Mouse (Mus musculus): ENCODE data around the gene 4930469K13Rik. TPM values are rescaled to one million over a fixed set of nuclear protein-coding genes. Genes with fewer than 3 reads are reported as not detected.

The 4930469K13Rik gene
- polyA plus RNA-seq, 1 experiment from 2014 or later: 0.74 TPM

DNA sequence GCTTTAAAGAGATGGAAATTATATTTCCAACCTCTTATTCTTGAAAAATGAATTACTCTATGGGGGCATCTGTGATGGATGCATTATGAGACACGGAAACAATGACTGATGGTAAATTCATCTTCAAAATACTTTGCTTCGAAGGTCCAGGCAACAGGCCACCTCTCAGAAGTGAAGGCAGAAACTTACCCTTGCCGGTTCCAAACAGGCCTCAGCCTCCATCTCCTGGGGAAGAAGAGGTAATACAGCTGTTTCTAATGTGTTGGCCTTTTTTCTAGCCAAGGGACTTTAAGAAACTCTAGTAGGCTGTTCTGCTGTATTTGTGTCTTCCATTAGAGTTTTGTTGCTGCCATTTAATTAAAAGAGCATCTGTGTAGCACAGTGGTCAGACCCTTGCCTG is 11.3 kb downstream of the 4930469K13Rik start:
- no peak for DNase-seq (ENCODE audit: low spot score)
- no peaks in the 10 kb centered on the region for H3K9me3 ChIP-seq (ENCODE audit: control insufficient read depth, low read length)

DNA sequence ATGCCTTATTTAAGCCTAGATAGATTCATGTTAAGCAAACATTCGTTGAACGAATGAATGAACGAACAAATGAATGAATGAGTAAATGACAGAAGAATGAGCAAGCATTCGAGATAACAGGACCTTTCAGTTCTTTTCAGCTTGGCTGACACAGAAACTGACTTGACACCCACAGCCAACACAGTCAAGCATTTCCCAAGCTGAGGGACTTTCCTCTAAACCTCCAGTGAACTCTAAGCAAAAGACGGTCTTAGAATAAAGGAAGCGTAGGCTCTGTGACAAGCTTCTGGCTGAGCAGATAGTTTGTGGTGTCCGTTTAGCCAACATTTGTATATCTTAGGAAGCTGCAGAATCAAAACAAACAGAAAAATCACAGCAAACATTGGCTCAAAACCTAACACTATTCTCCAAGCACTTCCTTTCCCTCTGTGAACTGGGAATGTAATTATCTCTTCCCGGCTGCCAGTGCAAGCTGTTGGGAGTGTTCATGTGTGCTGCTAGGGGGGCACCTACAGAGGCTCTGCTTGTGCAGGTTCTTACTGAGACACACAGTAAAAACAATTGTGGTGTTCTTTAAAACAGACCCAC is 12.1 kb downstream of the 4930469K13Rik start:
- Histone ChIP-seq H3K4me3 (ENCODE audit: low read depth, low read length) (no peak overlapping the region), H3K4me2 (ENCODE audit: low read length) (no peak overlapping the region), H3K4me1 (replicated peaks; ENCODE audit: control insufficient read depth, insufficient read depth, low read length) (no peaks in the 10 kb centered on the region; the same call in 1 of the 2 replicates), H3K9ac (ENCODE audit: low read length) (no peak overlapping the region), H3K36me3 (ENCODE audit: control insufficient read depth, insufficient read depth, low read length) (no peaks in the 10 kb centered on the region), H3K27ac (ENCODE audit: low read depth) (no peak overlapping the region), H3K27me3 (replicated peaks; ENCODE audit: control insufficient read depth, insufficient read depth, low read length) (no peaks in the 10 kb centered on the region), H3K9me3 (ENCODE audit: control insufficient read depth, low read length) (no peaks in the 10 kb centered on the region)
- no peak for DNase-seq (ENCODE audit: low spot score)
- 68% methylated on average over 8 of the region's 8 CpGs for WGBS
- no peak for ATAC-seq (replicated peaks; ENCODE audit: low FRiP score, low TSS enrichment, low read depth)

More for the DNA sequence above, 11.3 kb downstream of the 4930469K13Rik start:
- Histone ChIP-seq H3K27me3 (replicated peaks; ENCODE audit: control insufficient read depth, insufficient read depth, low read length) (no peaks in the 10 kb centered on the region), H3K27ac (ENCODE audit: low read depth) (no peak overlapping the region), H3K4me3 (ENCODE audit: low read depth, low read length) (no peak overlapping the region), H3K9ac (ENCODE audit: low read length) (no peak overlapping the region), H3K4me2 (ENCODE audit: low read length) (no peak overlapping the region), H3K4me1 (replicated peaks; ENCODE audit: control insufficient read depth, insufficient read depth, low read length) (no peaks in the 10 kb centered on the region; the same call in 1 of the 2 replicates), H3K36me3 (ENCODE audit: control insufficient read depth, insufficient read depth, low read length) (no peaks in the 10 kb centered on the region)
- no peak for ATAC-seq (replicated peaks; ENCODE audit: low FRiP score, low TSS enrichment, low read depth)
- WGBS: 58% methylated on average over 3 of the region's 3 CpGs

DNA sequence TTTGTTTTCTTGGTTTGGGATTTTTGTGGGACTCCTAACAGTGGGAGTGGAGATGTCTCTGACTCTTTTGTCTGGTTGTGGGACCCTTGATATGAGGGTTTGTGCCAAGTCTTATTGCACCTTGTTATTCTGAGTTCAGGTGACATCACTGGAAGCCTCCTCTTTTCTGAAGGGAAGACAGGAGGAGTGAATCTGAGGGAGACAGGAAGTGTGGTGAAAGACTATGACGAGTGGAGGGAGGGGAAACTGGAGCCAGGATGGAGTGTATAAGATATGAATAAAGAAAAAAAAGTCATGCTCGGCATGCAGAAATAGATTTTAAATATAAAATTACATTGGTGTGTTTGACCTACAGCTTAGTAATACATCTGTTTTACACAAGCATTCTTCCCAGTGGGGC is 13.7 kb downstream of the 4930469K13Rik start:
- Histone ChIP-seq H3K4me3 (ENCODE audit: low read depth, low read length) (no peak overlapping the region), H3K9ac (ENCODE audit: low read length) (no peak overlapping the region), H3K4me1 (replicated peaks; ENCODE audit: control insufficient read depth, insufficient read depth, low read length) (no peaks in the 10 kb centered on the region; the same call in 1 of the 2 replicates), H3K9me3 (ENCODE audit: control insufficient read depth, low read length) (no peaks in the 10 kb centered on the region), H3K36me3 (ENCODE audit: control insufficient read depth, insufficient read depth, low read length) (no peaks in the 10 kb centered on the region), H3K27me3 (replicated peaks; ENCODE audit: control insufficient read depth, insufficient read depth, low read length) (no peaks in the 10 kb centered on the region), H3K4me2 (ENCODE audit: low read length) (no peak overlapping the region), H3K27ac (ENCODE audit: low read depth) (no peak overlapping the region)
- no peak for DNase-seq (ENCODE audit: low spot score)
- 32% methylated on average over 2 of the region's 2 CpGs for WGBS
- no peak for ATAC-seq (replicated peaks; ENCODE audit: low FRiP score, low TSS enrichment, low read depth)

DNA sequence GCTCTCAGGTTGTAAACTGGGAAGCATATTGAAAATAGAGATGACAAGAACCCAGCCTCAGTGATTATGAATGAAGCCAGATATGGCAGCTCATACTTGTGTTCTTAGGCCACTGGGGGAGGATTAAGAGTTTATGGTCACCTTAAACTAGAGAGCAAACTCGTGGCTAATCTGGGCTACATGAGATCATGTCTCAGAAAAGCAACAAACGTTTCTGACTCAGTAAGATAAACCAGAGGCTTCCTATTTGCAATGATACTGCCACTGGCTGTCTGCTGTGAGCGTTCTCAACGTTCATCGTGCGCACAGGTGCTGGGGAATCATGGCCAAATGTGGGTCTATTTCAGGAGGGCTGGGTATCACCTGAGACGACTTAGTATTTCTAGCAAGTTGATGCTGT is 14.6 kb downstream of the 4930469K13Rik start:
- H3K9ac ChIP-seq (ENCODE audit: low read length): no peak overlapping the region
- H3K4me2 ChIP-seq (ENCODE audit: low read length): no peak overlapping the region
- H3K27me3 ChIP-seq (replicated peaks; ENCODE audit: control insufficient read depth, insufficient read depth, low read length): no peaks in the 10 kb centered on the region
- WGBS: 71% methylated on average over 7 of the region's 7 CpGs
- H3K36me3 ChIP-seq (ENCODE audit: control insufficient read depth, insufficient read depth, low read length): no peaks in the 10 kb centered on the region
- H3K4me1 ChIP-seq (replicated peaks; ENCODE audit: control insufficient read depth, insufficient read depth, low read length): no peaks in the 10 kb centered on the region; the same call in 1 of the 2 replicates
- no peaks in the 10 kb centered on the region for H3K9me3 ChIP-seq (ENCODE audit: control insufficient read depth, low read length)
- H3K27ac ChIP-seq (ENCODE audit: low read depth): no peak overlapping the region
- DNase-seq (ENCODE audit: low spot score): no peak
- ATAC-seq (replicated peaks; ENCODE audit: low FRiP score, low TSS enrichment, low read depth): no peak
- no peak overlapping the region for H3K4me3 ChIP-seq (ENCODE audit: low read depth, low read length)

DNA sequence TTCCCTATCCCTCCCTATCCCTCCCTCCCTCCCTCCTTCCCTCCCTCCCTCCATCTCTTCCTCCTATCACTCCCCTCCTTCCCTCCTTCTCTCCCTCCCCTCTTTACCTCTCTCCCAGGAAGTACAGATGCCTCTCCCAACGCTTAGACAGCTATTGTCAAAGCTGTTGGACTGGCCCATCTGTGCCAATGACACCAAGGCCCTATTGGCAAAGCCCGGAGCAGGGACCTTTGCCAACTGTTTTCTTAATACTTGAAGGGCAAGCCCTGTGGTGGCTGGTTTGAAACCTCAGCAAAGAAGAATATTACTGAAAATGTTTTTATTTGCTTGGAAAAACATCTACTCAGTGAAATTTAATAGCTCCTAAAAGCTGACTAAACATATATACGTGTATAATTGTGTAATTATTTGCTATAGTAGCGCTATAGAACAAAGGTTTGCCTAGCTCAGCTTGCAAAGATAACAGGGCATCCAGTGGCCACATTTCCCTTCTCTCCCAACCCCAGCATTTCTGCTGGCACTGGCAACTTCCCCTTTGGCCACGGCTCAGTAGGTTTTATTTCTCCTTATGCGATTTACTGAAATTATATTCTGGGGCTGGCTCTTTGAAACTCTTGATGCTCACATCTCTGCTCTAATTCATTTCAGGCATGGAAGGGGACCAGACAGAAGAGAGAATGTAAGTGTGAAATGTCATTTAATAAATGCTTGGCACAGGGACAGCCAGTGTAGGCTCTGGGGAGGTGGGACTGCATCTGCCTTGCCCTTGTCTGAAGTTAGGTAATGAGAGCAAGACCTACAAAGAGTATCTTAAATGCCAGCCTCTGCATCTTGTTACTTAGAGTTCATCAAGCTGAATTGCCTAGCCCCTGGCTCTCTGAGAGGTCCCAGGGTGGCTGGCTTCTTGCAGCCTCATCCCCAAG is 18.6 kb downstream of the 4930469K13Rik start:
- 79% methylated on average over 6 of the region's 6 CpGs for WGBS
- Histone ChIP-seq H3K27ac (ENCODE audit: low read depth) (no peak overlapping the region), H3K36me3 (ENCODE audit: control insufficient read depth, insufficient read depth, low read length) (no peaks in the 10 kb centered on the region), H3K9me3 (ENCODE audit: control insufficient read depth, low read length) (no peaks in the 10 kb centered on the region), H3K4me2 (ENCODE audit: low read length) (no peak overlapping the region), H3K4me1 (replicated peaks; ENCODE audit: control insufficient read depth, insufficient read depth, low read length) (no peaks in the 10 kb centered on the region; the same call in 1 of the 2 replicates), H3K27me3 (replicated peaks; ENCODE audit: control insufficient read depth, insufficient read depth, low read length) (no peaks in the 10 kb centered on the region), H3K4me3 (ENCODE audit: low read depth, low read length) (no peak overlapping the region), H3K9ac (ENCODE audit: low read length) (no peak overlapping the region)
- no peak for ATAC-seq (replicated peaks; ENCODE audit: low FRiP score, low TSS enrichment, low read depth)
- no peak for DNase-seq (ENCODE audit: low spot score)

DNA sequence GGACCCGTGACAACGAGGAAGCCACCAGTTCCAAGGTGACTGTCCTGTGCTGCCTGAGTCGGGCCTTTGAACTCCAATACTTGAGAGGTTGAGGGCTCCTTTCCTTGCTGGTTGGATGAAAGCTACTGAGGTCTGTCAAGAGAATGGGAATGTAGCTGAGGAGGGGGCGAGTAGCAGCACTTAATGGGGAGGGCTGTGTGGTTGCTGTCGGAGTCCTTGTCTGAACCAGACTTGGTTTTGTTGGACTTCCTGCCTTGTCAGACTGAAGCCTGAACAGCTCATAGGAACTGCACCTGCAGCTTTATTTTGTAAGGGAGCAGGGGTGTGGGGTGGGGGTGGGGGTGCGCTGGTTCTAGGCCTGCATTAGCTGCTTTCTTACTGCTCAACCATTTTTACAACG is 19.8 kb downstream of the 4930469K13Rik start:
- Histone ChIP-seq H3K4me3 (ENCODE audit: low read depth, low read length) (no peak overlapping the region), H3K9me3 (ENCODE audit: control insufficient read depth, low read length) (no peaks in the 10 kb centered on the region), H3K27ac (ENCODE audit: low read depth) (no peak overlapping the region), H3K9ac (ENCODE audit: low read length) (no peak overlapping the region), H3K4me1 (replicated peaks; ENCODE audit: control insufficient read depth, insufficient read depth, low read length) (no peaks in the 10 kb centered on the region), H3K4me2 (ENCODE audit: low read length) (no peak overlapping the region), H3K27me3 (replicated peaks; ENCODE audit: control insufficient read depth, insufficient read depth, low read length) (no peaks in the 10 kb centered on the region; the same call in 1 of the 2 replicates), H3K36me3 (ENCODE audit: control insufficient read depth, insufficient read depth, low read length) (no peaks in the 10 kb centered on the region)
- 83% methylated on average over 7 of the region's 7 CpGs for WGBS
- DNase-seq (ENCODE audit: low spot score) (no peak), ATAC-seq (replicated peaks; ENCODE audit: low FRiP score, low TSS enrichment, low read depth) (no peak)

DNA sequence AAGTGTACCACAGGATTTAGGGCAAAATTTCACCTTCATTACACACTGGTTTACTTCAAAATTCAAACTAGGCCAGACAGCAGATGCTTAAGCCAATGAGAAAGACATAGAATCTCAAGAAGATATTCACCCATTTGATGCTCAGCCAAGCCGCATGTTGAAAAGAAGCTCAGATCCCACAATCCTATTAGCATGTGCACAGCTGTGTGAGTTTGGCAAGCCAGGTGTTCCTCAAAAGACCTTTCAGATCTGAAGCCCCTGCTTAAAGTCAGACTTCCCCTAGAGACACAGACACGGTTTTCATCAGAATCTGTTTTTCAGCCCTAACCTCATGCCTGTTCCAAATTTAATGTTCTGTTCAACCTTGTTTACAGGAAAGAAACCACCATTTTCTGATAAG is 20.5 kb downstream of the 4930469K13Rik start:
- H3K27ac ChIP-seq (ENCODE audit: low read depth): no peak overlapping the region
- no peaks in the 10 kb centered on the region for H3K4me1 ChIP-seq (replicated peaks; ENCODE audit: control insufficient read depth, insufficient read depth, low read length)
- ATAC-seq (replicated peaks; ENCODE audit: low FRiP score, low TSS enrichment, low read depth) (no peak), DNase-seq (ENCODE audit: low spot score) (no peak)
- no peaks in the 10 kb centered on the region; the same call in 1 of the 2 replicates for H3K27me3 ChIP-seq (replicated peaks; ENCODE audit: control insufficient read depth, insufficient read depth, low read length)
- 70% methylated on average over 2 of the region's 2 CpGs for WGBS
- no peak overlapping the region for H3K9ac ChIP-seq (ENCODE audit: low read length)
- no peak overlapping the region for H3K4me3 ChIP-seq (ENCODE audit: low read depth, low read length)
- no peak overlapping the region for H3K4me2 ChIP-seq (ENCODE audit: low read length)
- H3K36me3 ChIP-seq (ENCODE audit: control insufficient read depth, insufficient read depth, low read length): no peaks in the 10 kb centered on the region
- H3K9me3 ChIP-seq (ENCODE audit: control insufficient read depth, low read length): no peaks in the 10 kb centered on the region

DNA sequence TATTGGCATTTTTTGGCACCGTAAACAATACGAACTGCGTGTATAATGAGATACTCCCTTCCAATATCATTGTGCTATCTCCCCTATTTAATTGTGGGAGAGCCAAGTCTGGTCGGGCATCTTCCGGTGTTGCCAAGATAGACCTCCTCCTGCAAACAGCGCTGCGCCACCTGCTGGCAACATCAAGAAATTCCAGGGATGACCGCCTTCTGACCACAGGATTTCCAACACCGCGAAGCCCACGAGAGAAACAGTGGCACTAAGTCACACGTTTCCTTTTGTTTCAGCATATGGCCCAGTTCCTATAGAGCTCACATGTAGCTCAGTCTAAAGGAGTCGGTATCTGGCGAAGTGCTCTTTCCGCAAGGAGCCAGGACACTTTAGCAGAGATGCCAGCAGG is 24.6 kb downstream of the 4930469K13Rik start:
- no peak overlapping the region for H3K4me3 ChIP-seq (ENCODE audit: low read depth, low read length)
- no peaks in the 10 kb centered on the region; the same call in 1 of the 2 replicates for H3K27me3 ChIP-seq (replicated peaks; ENCODE audit: control insufficient read depth, insufficient read depth, low read length)
- H3K36me3 ChIP-seq (ENCODE audit: control insufficient read depth, insufficient read depth, low read length): no peaks in the 10 kb centered on the region
- 14% methylated on average over 15 of the region's 15 CpGs for WGBS
- H3K9ac ChIP-seq (ENCODE audit: low read length): no peak overlapping the region
- peak; percentile 76 for DNase-seq (ENCODE audit: low spot score)
- H3K27ac ChIP-seq (ENCODE audit: low read depth): no peak overlapping the region
- H3K9me3 ChIP-seq (ENCODE audit: control insufficient read depth, low read length): no peaks in the 10 kb centered on the region
- ATAC-seq (replicated peaks; ENCODE audit: low FRiP score, low TSS enrichment, low read depth): no peak
- no peak overlapping the region for H3K4me2 ChIP-seq (ENCODE audit: low read length)
- H3K4me1 ChIP-seq (replicated peaks; ENCODE audit: control insufficient read depth, insufficient read depth, low read length): no peaks in the 10 kb centered on the region

Data from intestine, embryonic 14.5 days (tissue).